In genomic region chr12:27083089-27083488, GRCm38 (mm10) we compare ENCODE assay signal across 8 mouse cellular contexts.
DNase-seq lines count a peak whose midpoint lies in the region; ATAC-seq and TF ChIP-seq lines count a peak whose summit lies in the region.

No protein-coding gene starts in this region.

- H3K4me1 ChIP-seq in lung, postnatal 0 days (ENCODE audit: insufficient read depth, low read depth, low read length), result no peaks in the 10 kb centered on the region
- no peaks in the 10 kb centered on the region for H3K4me1 ChIP-seq in lung, adult 2 months (ENCODE audit: control insufficient read depth, insufficient read depth, low read length)

- TF ChIP-seq EP300 in lung, postnatal 0 days (IDR thresholded peaks at IDR 0.05), result no peak

- WGBS in lung, postnatal 0 days, result 5% methylated on average over 7 of the region's 8 CpGs
- 14% methylated on average over 7 of the region's 8 CpGs for WGBS in lung, adult 2 months

- TF ChIP-seq CTCF in lung, postnatal 0 days (IDR thresholded peaks at IDR 0.05), result no peak
- no peak for TF ChIP-seq CTCF in lung, adult 2 months (IDR thresholded peaks at IDR 0.05; ENCODE audit: insufficient read depth, low read length)

- no peaks in the 10 kb centered on the region for H3K9me3 ChIP-seq in lung, postnatal 0 days (ENCODE audit: low read length)

- peak overlapping the region; percentile 29 for H3K4me2 ChIP-seq in lung, postnatal 0 days (replicated peaks; ENCODE audit: low read depth, low read length)

- no peak for TF ChIP-seq POLR2A in lung, adult 2 months (IDR thresholded peaks at IDR 0.05; ENCODE audit: borderline replicate concordance, extremely low read depth, low read depth, low read length)

- no peaks in the 10 kb centered on the region for H3K36me3 ChIP-seq in lung, postnatal 0 days (ENCODE audit: insufficient read depth, low read length)

- H3K27ac ChIP-seq in lung, postnatal 0 days (ENCODE audit: low read length), result no peak overlapping the region

- no peak overlapping the region for H3K9ac ChIP-seq in lung, postnatal 0 days (replicated peaks; ENCODE audit: low read depth)

- no peak for ATAC-seq in lung, postnatal 0 days

- no peak overlapping the region for H3K4me3 ChIP-seq in lung, postnatal 0 days (ENCODE audit: low read depth, low read length)
- no peak overlapping the region for H3K4me3 ChIP-seq in lung, adult 2 months (replicated peaks; ENCODE audit: extremely low read depth, low read depth, low read length)

- H3K27me3 ChIP-seq in lung, postnatal 0 days (replicated peaks; ENCODE audit: insufficient read depth, low read length), result no peaks in the 10 kb centered on the region

- intact Hi-C loops in left cerebral cortex, postnatal 14 days (cut with DNase I), result no loop called here

- DNase-seq in cerebellum, adult 11-12 months, result peak; percentile 15
- no peak for DNase-seq in cerebellum, adult 11 months
- DNase-seq in lung, postnatal 0 days (ENCODE audit: low spot score), result peak; percentile 11
- DNase-seq in lung, adult 2 months, result no peak
- peak; percentile 18 to 25 for DNase-seq in left cerebral cortex, postnatal 14 days (ENCODE audit: low spot score in 2 of 2)
- peak; percentile 76 for DNase-seq in retina, postnatal 1 day
- DNase-seq in spleen, postnatal 36 days (ENCODE audit: low spot score in 2 of 2), result no peak
- no peak for DNase-seq in ovary, postnatal 36 days (ENCODE audit: low spot score)

Comparison
In these comparisons a context has a peak if more than half of its experiments do, and no peak if none do; other contexts are left out.
1. DNase-seq: peak in cerebellum, adult 11-12 months (single experiment), lung, postnatal 0 days (single experiment), left cerebral cortex, postnatal 14 days (2 of 2) and retina, postnatal 1 day (single experiment); none in cerebellum, adult 11 months (single experiment), lung, adult 2 months (single experiment), spleen, postnatal 36 days (0 of 2) and ovary, postnatal 36 days (single experiment).